Mouse (Mus musculus) lung, embryonic 15.5 days (tissue): ENCODE data around the gene Btbd6. TPM values are rescaled to one million over a fixed set of nuclear protein-coding genes. Genes with fewer than 3 reads are reported as not detected.

Experiments used
- ATAC-seq: fragments of 200-750 bp; cut with Nextera tagmentation; 2 replicates; pipeline ENCODE4 v1.8.0; 2017; ENCODE audit warnings: moderate number of reproducible peaks, borderline replicate concordance; ENCODE audit not compliant: low FRiP score, low TSS enrichment; ENCODE audit errors: extremely low read depth
- H3K27ac ChIP-seq: fragments of 300-500 bp; sonication (generic); 2 replicates; pipeline ENCODE4 v1.5.1; 2015; ENCODE audit warnings: moderate library complexity, mild to moderate bottlenecking, inconsistent platforms
- H3K27me3 ChIP-seq: fragments of 300-500 bp; sonication (generic); 2 replicates; pipeline ENCODE4 v1.6.1; 2015; ENCODE audit warnings: inconsistent platforms
- H3K36me3 ChIP-seq: fragments of 300-500 bp; sonication (generic); 2 replicates; pipeline ENCODE4 v1.6.1; 2015; ENCODE audit warnings: inconsistent platforms
- H3K4me1 ChIP-seq: fragments of 300-500 bp; sonication (generic); 2 replicates; pipeline ENCODE4 v1.6.1; 2015; ENCODE audit warnings: inconsistent platforms
- H3K4me2 ChIP-seq: fragments of 300-500 bp; sonication (generic); 2 replicates; pipeline ENCODE4 v1.6.1; 2015; ENCODE audit warnings: inconsistent platforms, mild to moderate bottlenecking, moderate library complexity
- H3K4me3 ChIP-seq: fragments of 300-500 bp; sonication (generic); 2 replicates; pipeline ENCODE4 v1.5.1; 2015; ENCODE audit warnings: mild to moderate bottlenecking, inconsistent platforms
- H3K9ac ChIP-seq: fragments of 300-500 bp; sonication (generic); 2 replicates; pipeline ENCODE4 v1.6.1; 2015; ENCODE audit warnings: inconsistent platforms
- H3K9me3 ChIP-seq: fragments of 300-500 bp; sonication (generic); 2 replicates; pipeline ENCODE4 v1.6.1; 2016; ENCODE audit warnings: inconsistent platforms
- WGBS: fragments of 180-500 bp; shearing (Covaris S2); methylation state at CpG from one replicate; pipeline ENCODE4 v1.1.7; 2015; 5-methylcytosine and 5-hydroxymethylcytosine counted together
- polyA plus RNA-seq: library from polyadenylated mRNA; unstranded; fragments of >200 nt; fragmentation: Nextera tagmentation; extraction: Ambion mirVana; gene quantifications from 2 replicates; pipeline ENCODE4 v1.2.1, GENCODE M21; 2015

The Btbd6 gene
- polyA plus RNA-seq, 1 experiment from 2014 or later: 28.1 TPM

- Histone ChIP-seq H3K27ac (peak within 1 kb of the TSS; percentile 90), H3K36me3 (0 out of 2 replicates have a peak, but pooled peaks cover 5% of the 10 kb centered on the region), H3K27me3 (no peaks in the 10 kb centered on the region), H3K9me3 (no peaks in the 10 kb centered on the region), H3K4me3 (peak within 1 kb of the TSS; percentile 92), H3K9ac (peak within 1 kb of the TSS; percentile 88), H3K4me2 (peak within 1 kb of the TSS; percentile 89), H3K4me1 (peaks cover 24% of the 10 kb centered on the region)
- peak; percentile 97 for ATAC-seq
- WGBS: 4% methylated on average over 49 of the region's 85 CpGs
These were observed 37.6 kb downstream of the Btbd6 start, which contains the start of gene Pacs2 for GRCm38 (mm10) chr12:113013604-113014558. Gene Pacs2, plus strand, starts transcription at chr12:113014508.

- H3K27me3 ChIP-seq: no peaks in the 10 kb centered on the region
- no peaks in the 10 kb centered on the region for H3K9me3 ChIP-seq
- 0 out of 2 replicates have a peak, but pooled peaks cover 5% of the 10 kb centered on the region for H3K36me3 ChIP-seq
- H3K4me1 ChIP-seq: peaks cover 24% of the 10 kb centered on the region
- H3K27ac ChIP-seq: peak overlapping the region; percentile 78
- peak; percentile 46 for ATAC-seq
- peak overlapping the region; percentile 92 for H3K4me3 ChIP-seq
- H3K9ac ChIP-seq: peak overlapping the region; percentile 88
- H3K4me2 ChIP-seq: peak overlapping the region; percentile 89
- WGBS: 1% methylated on average over 53 of the region's 64 CpGs
These were observed 38.6 kb downstream of the Btbd6 start for GRCm38 (mm10) chr12:113014561-113015556.

GRCm38 (mm10) chr12:113015956-113016355, 39.7 kb downstream of the Btbd6 start:
- Histone ChIP-seq H3K9ac (peak overlapping the region; percentile 88; the same call in 1 of the 2 replicates), H3K4me1 (peaks cover 24% of the 10 kb centered on the region), H3K27ac (no peak overlapping the region), H3K4me2 (peak overlapping the region; percentile 89; the same call in 1 of the 2 replicates), H3K9me3 (no peaks in the 10 kb centered on the region), H3K27me3 (no peaks in the 10 kb centered on the region), H3K4me3 (no peak overlapping the region), H3K36me3 (0 out of 2 replicates have a peak, but pooled peaks cover 5% of the 10 kb centered on the region)
- 63% methylated on average over 4 of the region's 4 CpGs for WGBS
- no peak for ATAC-seq

GRCm38 (mm10) chr12:113016976-113017375, 40.7 kb downstream of the Btbd6 start:
- WGBS: 68% methylated on average over 8 of the region's 8 CpGs
- 0 out of 2 replicates have a peak overlapping the region, but pooled peaks have one; percentile 13 for H3K9ac ChIP-seq
- H3K27me3 ChIP-seq: no peaks in the 10 kb centered on the region
- H3K27ac ChIP-seq: no peak overlapping the region
- no peak for ATAC-seq
- peaks cover 20% of the 10 kb centered on the region for H3K4me1 ChIP-seq
- no peak overlapping the region for H3K4me2 ChIP-seq
- H3K9me3 ChIP-seq: no peaks in the 10 kb centered on the region
- H3K36me3 ChIP-seq: 0 out of 2 replicates have a peak, but pooled peaks cover 5% of the 10 kb centered on the region
- no peak overlapping the region for H3K4me3 ChIP-seq

GRCm38 (mm10) chr12:113017429-113017984, 41.2 kb downstream of the Btbd6 start:
- ATAC-seq: no peak
- 71% methylated on average over 9 of the region's 9 CpGs for WGBS
- H3K9ac ChIP-seq: no peak overlapping the region
- H3K9me3 ChIP-seq: no peaks in the 10 kb centered on the region
- no peaks in the 10 kb centered on the region for H3K27me3 ChIP-seq
- no peak overlapping the region for H3K4me3 ChIP-seq
- H3K4me2 ChIP-seq: no peak overlapping the region
- peaks cover 19% of the 10 kb centered on the region for H3K4me1 ChIP-seq
- H3K36me3 ChIP-seq: 0 out of 2 replicates have a peak, but pooled peaks cover 5% of the 10 kb centered on the region
- no peak overlapping the region for H3K27ac ChIP-seq

- Histone ChIP-seq H3K4me1 (peaks cover 7% of the 10 kb centered on the region), H3K36me3 (0 out of 2 replicates have a peak, but pooled peaks cover 5% of the 10 kb centered on the region), H3K9me3 (no peaks in the 10 kb centered on the region), H3K27ac (no peak overlapping the region), H3K4me2 (no peak overlapping the region), H3K4me3 (no peak overlapping the region), H3K9ac (no peak overlapping the region), H3K27me3 (no peaks in the 10 kb centered on the region)
- no peak for ATAC-seq
- 82% methylated on average over 4 of the region's 4 CpGs for WGBS
These were observed 42.5 kb downstream of the Btbd6 start for GRCm38 (mm10) chr12:113018763-113019162.

- no peak for ATAC-seq
- Histone ChIP-seq H3K9me3 (no peaks in the 10 kb centered on the region), H3K27me3 (no peaks in the 10 kb centered on the region)
These were observed 45.2 kb downstream of the Btbd6 start for GRCm38 (mm10) chr12:113021488-113021887.

GRCm38 (mm10) chr12:113023082-113023481, 46.8 kb downstream of the Btbd6 start:
- Histone ChIP-seq H3K4me1 (no peaks in the 10 kb centered on the region), H3K27me3 (no peaks in the 10 kb centered on the region), H3K4me3 (no peak overlapping the region), H3K27ac (no peak overlapping the region), H3K36me3 (0 out of 2 replicates have a peak, but pooled peaks cover 5% of the 10 kb centered on the region), H3K4me2 (no peak overlapping the region), H3K9me3 (no peaks in the 10 kb centered on the region), H3K9ac (no peak overlapping the region)
- 75% methylated on average over 4 of the region's 4 CpGs for WGBS
- no peak for ATAC-seq

More at GRCm38 (mm10) chr12:113021488-113021887, 45.2 kb downstream of the Btbd6 start:
- Histone ChIP-seq H3K4me1 (no peaks in the 10 kb centered on the region), H3K36me3 (0 out of 2 replicates have a peak, but pooled peaks cover 5% of the 10 kb centered on the region), H3K4me2 (no peak overlapping the region), H3K9ac (no peak overlapping the region), H3K4me3 (no peak overlapping the region), H3K27ac (no peak overlapping the region)

- no peak overlapping the region for H3K27ac ChIP-seq
- H3K36me3 ChIP-seq: no peaks in the 10 kb centered on the region
- ATAC-seq: no peak
- H3K27me3 ChIP-seq: no peaks in the 10 kb centered on the region
- H3K4me2 ChIP-seq: no peak overlapping the region
- H3K4me3 ChIP-seq: no peak overlapping the region
- no peaks in the 10 kb centered on the region for H3K9me3 ChIP-seq
- H3K9ac ChIP-seq: no peak overlapping the region
- H3K4me1 ChIP-seq: no peaks in the 10 kb centered on the region
- 100% methylated on average over 1 of the region's 1 CpGs for WGBS
These were observed 50.3 kb downstream of the Btbd6 start for GRCm38 (mm10) chr12:113026557-113026956.

GRCm38 (mm10) chr12:113027495-113027894, 51.2 kb downstream of the Btbd6 start:
- H3K27ac ChIP-seq: no peak overlapping the region
- WGBS: 81% methylated on average over 2 of the region's 2 CpGs

GRCm38 (mm10) chr12:113028067-113028466, 51.8 kb downstream of the Btbd6 start:
- H3K9ac ChIP-seq: no peak overlapping the region
- no peak overlapping the region for H3K4me3 ChIP-seq
- H3K4me1 ChIP-seq: no peaks in the 10 kb centered on the region
- H3K9me3 ChIP-seq: no peaks in the 10 kb centered on the region
- 73% methylated on average over 5 of the region's 5 CpGs for WGBS
- ATAC-seq: 0 out of 2 replicates have a peak, but pooled peaks have one; percentile 16
- H3K4me2 ChIP-seq: no peak overlapping the region
- H3K27me3 ChIP-seq: no peaks in the 10 kb centered on the region
- no peak overlapping the region for H3K27ac ChIP-seq
- H3K36me3 ChIP-seq: no peaks in the 10 kb centered on the region

More at GRCm38 (mm10) chr12:113027495-113027894, 51.2 kb downstream of the Btbd6 start:
- Histone ChIP-seq H3K36me3 (no peaks in the 10 kb centered on the region), H3K9me3 (no peaks in the 10 kb centered on the region), H3K9ac (no peak overlapping the region), H3K27me3 (no peaks in the 10 kb centered on the region), H3K4me1 (no peaks in the 10 kb centered on the region), H3K4me2 (no peak overlapping the region), H3K4me3 (no peak overlapping the region)
- no peak for ATAC-seq
